ENCODE assay signal across 8 mouse cellular contexts in genomic region chr13:109212788-109213473, GRCm38 (mm10).
A peak's percentile ranks its signal among the peaks of the same experiment; 100 is the strongest.
DNase-seq lines count a peak whose midpoint lies in the region; ATAC-seq and TF ChIP-seq lines count a peak whose summit lies in the region.

No protein-coding gene starts in this region.

- peaks cover 3 to 4% of the 10 kb centered on the region in 2 experiments; a peak in 2 of 4 replicates for H3K4me1 ChIP-seq in CH12.LX (ENCODE audit: control insufficient read depth in 1 of 2, insufficient read depth in 2 of 2)
- no peaks in the 10 kb centered on the region for H3K4me1 ChIP-seq in forebrain, embryonic 13.5 days
- no peaks in the 10 kb centered on the region for H3K4me1 ChIP-seq in limb, embryonic 13.5 days
- no peaks in the 10 kb centered on the region for H3K4me1 ChIP-seq in neural tube, embryonic 15.5 days

- no peaks in the 10 kb centered on the region for H3K27me3 ChIP-seq in CH12.LX (replicated peaks)
- H3K27me3 ChIP-seq in forebrain, embryonic 13.5 days: 0 out of 2 replicates have a peak, but pooled peaks cover 6% of the 10 kb centered on the region
- H3K27me3 ChIP-seq in limb, embryonic 13.5 days: 0 out of 2 replicates have a peak, but pooled peaks cover 9% of the 10 kb centered on the region
- H3K27me3 ChIP-seq in neural tube, embryonic 15.5 days (replicated peaks): 0 out of 2 replicates have a peak, but pooled peaks cover 7% of the 10 kb centered on the region

- WGBS in forebrain, embryonic 13.5 days: 27% methylated on average over 12 of the region's 13 CpGs
- 24% methylated on average over 13 of the region's 13 CpGs for WGBS in limb, embryonic 13.5 days
- WGBS in neural tube, embryonic 15.5 days: 27% methylated on average over 12 of the region's 13 CpGs

- H3K4me2 ChIP-seq in CH12.LX (ENCODE audit: insufficient read depth, low read depth, poor library complexity, severe bottlenecking): peak overlapping the region; percentile 53
- peak overlapping the region; percentile 18; the same call in 1 of the 2 replicates for H3K4me2 ChIP-seq in forebrain, embryonic 13.5 days
- H3K4me2 ChIP-seq in limb, embryonic 13.5 days (replicated peaks): peak overlapping the region; percentile 52
- peak overlapping the region; percentile 41 for H3K4me2 ChIP-seq in neural tube, embryonic 15.5 days

- dilution Hi-C loops in CH12.LX (cut with MboI; ENCODE audit: extremely low pct_ligation_motif_present, extremely low pct_unique_long_range_greater_than_20kb, low sequenced_read_pairs): no loop called here

- H3K4me3 ChIP-seq in CH12.LX (replicated peaks in 1 of 3; ENCODE audit: low read depth in 2 of 3, low read length in 2 of 3, poor library complexity in 1 of 3): peak overlapping the region in 2 of 3 experiments; percentile 36 to 42
- H3K4me3 ChIP-seq in forebrain, embryonic 13.5 days: no peak overlapping the region
- 0 out of 2 replicates have a peak overlapping the region, but pooled peaks have one; percentile 13 for H3K4me3 ChIP-seq in limb, embryonic 13.5 days
- H3K4me3 ChIP-seq in neural tube, embryonic 15.5 days (replicated peaks): no peak overlapping the region; the same call in 1 of the 2 replicates

- intact Hi-C loops in heart, postnatal 25 days (cut with DNase I): loop anchor here (1.0 to 10.0 kb wide), 3 partner anchors 491 to 1048 kb away; no protein-coding TSS in a partner anchor

- DNase-seq in heart, adult 11 months: peak; percentile 72
- no peak for DNase-seq in heart, postnatal 25 days (ENCODE audit: low spot score)
- peak; percentile 43 for DNase-seq in CH12.LX (ENCODE audit: extremely low read depth)
- DNase-seq in urinary bladder, postnatal 14 days (ENCODE audit: low spot score): no peak
- no peak for DNase-seq in adrenal gland, postnatal 4 days (ENCODE audit: low spot score in 2 of 2)

- peak; percentile 37 to 65; a peak in 3 of 4 replicates for TF ChIP-seq CTCF in CH12.LX (conservative IDR thresholded peaks at IDR 0.05 in 1 of 2, IDR thresholded peaks at IDR 0.05 in 1 of 2; ENCODE audit: low read depth in 2 of 2, low read length in 2 of 2)

- no peaks in the 10 kb centered on the region for H3K9me3 ChIP-seq in CH12.LX (replicated peaks; ENCODE audit: low read length)
- H3K9me3 ChIP-seq in forebrain, embryonic 13.5 days (replicated peaks): no peaks in the 10 kb centered on the region
- H3K9me3 ChIP-seq in limb, embryonic 13.5 days: no peaks in the 10 kb centered on the region
- H3K9me3 ChIP-seq in neural tube, embryonic 15.5 days (replicated peaks): no peaks in the 10 kb centered on the region

- peak overlapping the region; percentile 37; the same call in 1 of the 2 replicates for H3K9ac ChIP-seq in CH12.LX (ENCODE audit: insufficient read depth, low read depth)
- no peak overlapping the region for H3K9ac ChIP-seq in forebrain, embryonic 13.5 days
- no peak overlapping the region for H3K9ac ChIP-seq in limb, embryonic 13.5 days
- H3K9ac ChIP-seq in neural tube, embryonic 15.5 days (replicated peaks): no peak overlapping the region

- ATAC-seq in forebrain, embryonic 13.5 days: peak; percentile 55
- peak; percentile 55; the same call in 1 of the 2 replicates for ATAC-seq in limb, embryonic 13.5 days (ENCODE audit: low FRiP score, low read depth)
- peak; percentile 42; the same call in 1 of the 2 replicates for ATAC-seq in neural tube, embryonic 15.5 days (ENCODE audit: low FRiP score)

- H3K79me2 ChIP-seq in CH12.LX (replicated peaks; ENCODE audit: control insufficient read depth, extremely low read depth, insufficient read depth, poor library complexity, severe bottlenecking): no peaks in the 10 kb centered on the region

- in situ Hi-C loops in CH12.LX (cut with MboI; ENCODE audit: low pct_ligation_motif_present, low pct_unique_long_range_greater_than_20kb, low sequenced_read_pairs): loop anchor here (25.0 kb wide), 1 partner anchor 1026 kb away; no protein-coding TSS in a partner anchor

- TF ChIP-seq POLR2A in CH12.LX (IDR thresholded peaks at IDR 0.05; ENCODE audit: low read depth, low read length): no peak

- no peak overlapping the region for H3K27ac ChIP-seq in CH12.LX (ENCODE audit: insufficient read depth, low read depth)
- no peak overlapping the region for H3K27ac ChIP-seq in forebrain, embryonic 13.5 days
- H3K27ac ChIP-seq in limb, embryonic 13.5 days: no peak overlapping the region
- no peak overlapping the region for H3K27ac ChIP-seq in neural tube, embryonic 15.5 days (replicated peaks)

- no peaks in the 10 kb centered on the region for H3K36me3 ChIP-seq in CH12.LX (replicated peaks in 1 of 2; ENCODE audit: control insufficient read depth in 1 of 2, insufficient read depth in 1 of 2, low read length in 1 of 2)
- H3K36me3 ChIP-seq in forebrain, embryonic 13.5 days (ENCODE audit: poor library complexity, severe bottlenecking): no peaks in the 10 kb centered on the region
- H3K36me3 ChIP-seq in limb, embryonic 13.5 days: no peaks in the 10 kb centered on the region
- H3K36me3 ChIP-seq in neural tube, embryonic 15.5 days: no peaks in the 10 kb centered on the region

- peak; percentile 68 for TF ChIP-seq RAD21 in CH12.LX (IDR thresholded peaks at IDR 0.05; ENCODE audit: low read depth, low read length)

- TF ChIP-seq EP300 in CH12.LX (IDR thresholded peaks at IDR 0.05; ENCODE audit: low read length): no peak

TF ChIP-seq in CH12.LX, 34 proteins besides CTCF, POLR2A, EP300 and RAD21:
- TF ChIP-seq MYC (IDR thresholded peaks at IDR 0.05; ENCODE audit: low read depth, low read length) (no peak), SMC3 (IDR thresholded peaks at IDR 0.05; ENCODE audit: low read depth, low read length) (0 out of 2 replicates have a peak, but pooled peaks have one; percentile 8)

Comparison
In these comparisons a context has a peak if more than half of its experiments do, and no peak if none do; other contexts are left out.
1. DNase-seq: peak in heart, adult 11 months (single experiment) and CH12.LX (single experiment); none in heart, postnatal 25 days (single experiment), urinary bladder, postnatal 14 days (single experiment) and adrenal gland, postnatal 4 days (0 of 2).
2. H3K4me3 ChIP-seq: peak in CH12.LX (2 of 3) and limb, embryonic 13.5 days (single experiment); none in forebrain, embryonic 13.5 days (single experiment) and neural tube, embryonic 15.5 days (single experiment).
3. Peak in every context shown above with its lines, with median percentiles within 50 percentile points of each other: H3K4me2 ChIP-seq and ATAC-seq.